32 mouse cellular contexts compared by ENCODE assay signal in genomic region chr8:119624916-119625315, GRCm38 (mm10). TPM values are rescaled to one million over a fixed set of nuclear protein-coding genes. Genes with fewer than 3 reads are reported as not detected.
DNase-seq lines count a peak whose midpoint lies in the region; ATAC-seq lines count a peak whose summit lies in the region.
"Had no signal": no experiment of that assay in that cellular context is flagged by ENCODE, and none has a peak within 500 bp of the region (broad histone marks: within the 10 kb centered on the region; RNA-seq: fewer than 3 reads in every experiment).

No protein-coding gene starts in this region.

- peaks cover 44% of the 10 kb centered on the region for H3K4me1 ChIP-seq in limb, embryonic 10.5 days

- no peak overlapping the region for H3K4me3 ChIP-seq in limb, embryonic 10.5 days
- H3K4me3 ChIP-seq: embryonic facial prominence, embryonic 13.5 days; embryonic facial prominence, embryonic 15.5 days; erythroblast, embryonic 14.5 days; forebrain, embryonic 10.5 days; forebrain, embryonic 12.5 days had no signal

- no peak for ATAC-seq in cerebellum, adult (ENCODE audit: insufficient number of reproducible peaks, low FRiP score, low TSS enrichment)
- ATAC-seq: activated CD4-positive, CD25-positive, alpha-beta regulatory T cell, adult 4 months; CD4-positive, CD25-positive, alpha-beta regulatory T cell, adult 4 months; forebrain, embryonic 14.5 days; forebrain, embryonic 16.5 days; Patski had no signal

- H3K9me3 ChIP-seq in limb, embryonic 10.5 days (replicated peaks) = no peaks in the 10 kb centered on the region
- H3K9me3 ChIP-seq: embryonic facial prominence, embryonic 13.5 days; embryonic facial prominence, embryonic 15.5 days; forebrain, embryonic 10.5 days; forebrain, embryonic 12.5 days; G1E had no signal

- WGBS in limb, embryonic 10.5 days = 92% methylated on average over 7 of the region's 7 CpGs

- 0 out of 2 replicates have a peak overlapping the region, but pooled peaks have one; percentile 14 for H3K27ac ChIP-seq in limb, embryonic 10.5 days
- H3K27ac ChIP-seq: embryonic facial prominence, embryonic 13.5 days; embryonic facial prominence, embryonic 15.5 days; forebrain, embryonic 10.5 days; forebrain, embryonic 12.5 days had no signal

- DNase-seq in gastrocnemius, adult 18-20 months (ENCODE audit: low spot score) = peak; percentile 68
- no peak for DNase-seq in gastrocnemius, postnatal 10 days
- DNase-seq in gastrocnemius, postnatal 25 days = peak; percentile 36
- DNase-seq in gastrocnemius, postnatal 4 days (ENCODE audit: low spot score in 2 of 2) = no peak
- no peak for DNase-seq in limb, embryonic 10.5 days (ENCODE audit: low spot score)
- DNase-seq: adrenal gland, adult 8-10 months; adrenal gland, postnatal 14 days; adrenal gland, postnatal 36 days; B cell, adult 2 months; cerebellum, adult 11 months; cerebellum, adult 18-20 months; cerebellum, adult 8-10 months; cerebellum, adult 9-11 months; cerebellum, postnatal 14 days; cerebellum, postnatal 36 days; embryo, embryonic 11 days had no signal

- no peaks in the 10 kb centered on the region for H3K36me3 ChIP-seq in limb, embryonic 10.5 days
- H3K36me3 ChIP-seq: embryonic facial prominence, embryonic 13.5 days; embryonic facial prominence, embryonic 15.5 days; forebrain, embryonic 10.5 days; forebrain, embryonic 12.5 days; G1E had no signal

- H3K27me3 ChIP-seq in limb, embryonic 10.5 days (ENCODE audit: low read depth, poor library complexity, severe bottlenecking) = no peaks in the 10 kb centered on the region
- H3K27me3 ChIP-seq: embryonic facial prominence, embryonic 13.5 days; embryonic facial prominence, embryonic 15.5 days; forebrain, embryonic 12.5 days had no signal

RNA-seq across cellular contexts. Expression of gene Kcng4, which starts 10.6 kb away (rescaled TPM):
- 10 to 100 TPM; 11.4 to 11.8 TPM for total RNA-seq in gastrocnemius, adult 18-20 months (2021)
- under 1 TPM; 0.45 to 0.82 TPM for total RNA-seq in gastrocnemius, postnatal 10 days (2021)
- 10 to 100 TPM in 1 of 2 experiments, 1 to 10 TPM in 1; 8.6 to 12.6 TPM for total RNA-seq in gastrocnemius, postnatal 25 days (2021)
- under 1 TPM; 0.17 to 0.29 TPM for total RNA-seq in gastrocnemius, postnatal 4 days (2021)
- 0.04 TPM in 1 of 2 replicates, not detected in the other for polyA plus RNA-seq in limb, embryonic 10.5 days (2016; fragmentation: Nextera tagmentation; extraction: Ambion mirVana)
- total RNA-seq: CH12.LX; common myeloid progenitor, adult 5-6 weeks had no signal
- polyA plus RNA-seq: activated CD4-positive, CD25-positive, alpha-beta regulatory T cell, adult 4 months; CD4-positive, CD25-positive, alpha-beta regulatory T cell, adult 4 months; embryonic facial prominence, embryonic 11.5 days; erythroblast, embryonic 14.5 days; forebrain, embryonic 16.5 days; G1E had no signal

RNA-seq across cellular contexts. Expression of gene Adad2, which starts 12.4 kb away (rescaled TPM):
- total RNA-seq in gastrocnemius, adult 18-20 months (2021) = under 1 TPM in 1 of 2 experiments, not detected in 1; 0.14 TPM
- total RNA-seq in gastrocnemius, postnatal 10 days (2021) = not detected
- total RNA-seq in gastrocnemius, postnatal 25 days (2021) = under 1 TPM in 1 of 2 experiments, not detected in 1; 0.23 TPM
- total RNA-seq in gastrocnemius, postnatal 4 days (2021) = not detected
- polyA plus RNA-seq in limb, embryonic 10.5 days (2016; fragmentation: Nextera tagmentation; extraction: Ambion mirVana) = not detected in 2 replicates
- total RNA-seq: adrenal gland, adult 18-20 months; adrenal gland, adult 8-10 months; adrenal gland, postnatal 14 days; adrenal gland, postnatal 36 days; CH12.LX; common myeloid progenitor, adult 5-6 weeks; G1E had no signal
- polyA plus RNA-seq: activated CD4-positive, CD25-positive, alpha-beta regulatory T cell, adult 4 months; CD4-positive, CD25-positive, alpha-beta regulatory T cell, adult 4 months; embryonic facial prominence, embryonic 13.5 days; erythroblast, embryonic 14.5 days; forebrain, embryonic 16.5 days; G1E; Patski had no signal

RNA-seq across cellular contexts. Expression of gene Taf1c, which starts 19.9 kb away (rescaled TPM):
- 1 to 10 TPM; 4.8 to 5.5 TPM for total RNA-seq in gastrocnemius, adult 18-20 months (2021)
- 1 to 10 TPM; 3.6 to 4.4 TPM for total RNA-seq in gastrocnemius, postnatal 10 days (2021)
- total RNA-seq in gastrocnemius, postnatal 25 days (2021) = 1 to 10 TPM; 3.4 to 4.0 TPM
- total RNA-seq in gastrocnemius, postnatal 4 days (2021) = 1 to 10 TPM; 5.8 to 6.1 TPM
- polyA plus RNA-seq in limb, embryonic 10.5 days (2016; fragmentation: Nextera tagmentation; extraction: Ambion mirVana) = 15.8 and 16.0 TPM in 2 replicates

RNA-seq across cellular contexts. Expression of gene Wfdc1, which starts 41.2 kb away (rescaled TPM):
- total RNA-seq in gastrocnemius, adult 18-20 months (2021) = 10 to 100 TPM; 60.2 to 82.9 TPM
- total RNA-seq in gastrocnemius, postnatal 10 days (2021) = 10 to 100 TPM; 69.8 to 78.6 TPM
- 100 to 1,000 TPM in 1 of 2 experiments, 10 to 100 TPM in 1; 74.0 to 104 TPM for total RNA-seq in gastrocnemius, postnatal 25 days (2021)
- total RNA-seq in gastrocnemius, postnatal 4 days (2021) = 10 to 100 TPM; 56.9 to 59.7 TPM
- 0.10 TPM in 1 of 2 replicates, not detected in the other for polyA plus RNA-seq in limb, embryonic 10.5 days (2016; fragmentation: Nextera tagmentation; extraction: Ambion mirVana)
- total RNA-seq: CH12.LX; common myeloid progenitor, adult 5-6 weeks; G1E had no signal
- polyA plus RNA-seq: activated CD4-positive, CD25-positive, alpha-beta regulatory T cell, adult 4 months; CD4-positive, CD25-positive, alpha-beta regulatory T cell, adult 4 months; erythroblast, embryonic 14.5 days; G1E; Patski had no signal

RNA-seq across cellular contexts. Expression of gene Dnaaf1, which starts 49.9 kb away (rescaled TPM):
- not detected for total RNA-seq in gastrocnemius, adult 18-20 months (2021)
- not detected for total RNA-seq in gastrocnemius, postnatal 10 days (2021)
- total RNA-seq in gastrocnemius, postnatal 25 days (2021) = not detected
- total RNA-seq in gastrocnemius, postnatal 4 days (2021) = not detected
- 0.06 and 0.14 TPM in 2 replicates for polyA plus RNA-seq in limb, embryonic 10.5 days (2016; fragmentation: Nextera tagmentation; extraction: Ambion mirVana)
- total RNA-seq: adrenal gland, adult 18-20 months; adrenal gland, adult 8-10 months; adrenal gland, postnatal 14 days; common myeloid progenitor, adult 5-6 weeks had no signal
- polyA plus RNA-seq: activated CD4-positive, CD25-positive, alpha-beta regulatory T cell, adult 4 months; CD4-positive, CD25-positive, alpha-beta regulatory T cell, adult 4 months; embryonic facial prominence, embryonic 11.5 days; erythroblast, embryonic 14.5 days had no signal

Comparison
In these comparisons a context has a peak if more than half of its experiments do, and no peak if none do; other contexts are left out.
1. DNase-seq: peak in gastrocnemius, adult 18-20 months (single experiment) and gastrocnemius, postnatal 25 days (single experiment); none in gastrocnemius, postnatal 10 days (single experiment), gastrocnemius, postnatal 4 days (0 of 2) and limb, embryonic 10.5 days (single experiment).
2. RNA of gene Kcng4, which starts 10.6 kb away (total RNA-seq): 8.6 to 12.6 TPM in gastrocnemius, postnatal 25 days and 11.4 to 11.8 TPM in gastrocnemius, adult 18-20 months; 0.45 to 0.82 TPM in gastrocnemius, postnatal 10 days and 0.17 to 0.29 TPM in gastrocnemius, postnatal 4 days; every median in the first group is over 4 times any median in the second.